Mouse (Mus musculus): ENCODE measurements at regions not wholly inside any gene's neighbourhood (a gene's known extent, or its start where the extent isn't known, plus 50 kb on each side); places are given as distances from the start of the nearest gene placed in this dataset.
"Not testable (repeated sequence)": the region's sequence is repeated elsewhere in the genome, so short reads cannot be mapped to it uniquely, and the experiment has no call there.

- no peak for ATAC-seq (ENCODE audit: low TSS enrichment)
Observed at GRCm38 (mm10) chr7:137648621-137649020, 211.2 kb downstream of the Glrx3 start.

- ATAC-seq (ENCODE audit: low TSS enrichment), result no peak
Observed at GRCm38 (mm10) chr7:137649650-137650049, 212.2 kb downstream of the Glrx3 start.

GRCm38 (mm10) chr7:137653837-137654236, 216.4 kb downstream of the Glrx3 start:
- no peak for ATAC-seq (ENCODE audit: low TSS enrichment)

- ATAC-seq (ENCODE audit: low TSS enrichment), result no peak
Observed at GRCm38 (mm10) chr7:137667165-137667564, 229.8 kb downstream of the Glrx3 start.

- no peak for ATAC-seq (ENCODE audit: low TSS enrichment)
Observed at GRCm38 (mm10) chr7:137671156-137671555, 233.7 kb downstream of the Glrx3 start.

- peak; percentile 88 for ATAC-seq (ENCODE audit: low TSS enrichment)
Observed at GRCm38 (mm10) chr7:137674596-137674995, 237.2 kb downstream of the Glrx3 start.

GRCm38 (mm10) chr7:137675381-137675780, 238.0 kb downstream of the Glrx3 start:
- ATAC-seq (ENCODE audit: low TSS enrichment), result no peak

GRCm38 (mm10) chr7:137684826-137685225, 247.4 kb downstream of the Glrx3 start:
- ATAC-seq (ENCODE audit: low TSS enrichment), result no peak

- ATAC-seq (ENCODE audit: low TSS enrichment), result no peak
Observed at GRCm38 (mm10) chr7:137685320-137685719, 247.9 kb downstream of the Glrx3 start.

GRCm38 (mm10) chr7:137696831-137697230, 259.4 kb downstream of the Glrx3 start:
- ATAC-seq (ENCODE audit: low TSS enrichment), result no peak

GRCm38 (mm10) chr7:137698501-137698900, 261.1 kb downstream of the Glrx3 start:
- not testable (repeated sequence) for ATAC-seq (ENCODE audit: low TSS enrichment)

- no peak for ATAC-seq (ENCODE audit: low TSS enrichment)
Observed at GRCm38 (mm10) chr7:137712862-137713261, 275.4 kb downstream of the Glrx3 start.

- ATAC-seq (ENCODE audit: low TSS enrichment), result no peak
Observed at GRCm38 (mm10) chr7:137713856-137714255, 276.4 kb downstream of the Glrx3 start.

- peak; percentile 64 for ATAC-seq (ENCODE audit: low TSS enrichment)
Observed at GRCm38 (mm10) chr7:137714318-137714962, 277.0 kb downstream of the Glrx3 start.

GRCm38 (mm10) chr7:137715126-137715900, 277.9 kb downstream of the Glrx3 start:
- ATAC-seq (ENCODE audit: low TSS enrichment), result peak; percentile 79

- ATAC-seq (ENCODE audit: low TSS enrichment), result no peak
Observed at GRCm38 (mm10) chr7:137723361-137724040, 286.1 kb downstream of the Glrx3 start.

- ATAC-seq (ENCODE audit: low TSS enrichment), result no peak
Observed at GRCm38 (mm10) chr7:137726031-137726430, 288.6 kb downstream of the Glrx3 start.

GRCm38 (mm10) chr7:137735873-137736527, 298.6 kb downstream of the Glrx3 start:
- ATAC-seq (ENCODE audit: low TSS enrichment), result no peak

GRCm38 (mm10) chr7:137741702-137742101, 304.3 kb downstream of the Glrx3 start:
- no peak for ATAC-seq (ENCODE audit: low TSS enrichment)

- ATAC-seq (ENCODE audit: low TSS enrichment), result no peak
Observed at GRCm38 (mm10) chr7:137742297-137742751, 304.9 kb downstream of the Glrx3 start.

GRCm38 (mm10) chr7:137745575-137745974, 308.2 kb downstream of the Glrx3 start:
- no peak for ATAC-seq (ENCODE audit: low TSS enrichment)

- ATAC-seq (ENCODE audit: low TSS enrichment), result no peak
Observed at GRCm38 (mm10) chr7:137745991-137746390, 308.6 kb downstream of the Glrx3 start.
